Mouse (Mus musculus): ENCODE data around the gene Alcam.
A peak's percentile ranks its signal among the peaks of the same experiment; 100 is the strongest.

Gene Alcam

GRCm38 (mm10) chr16:52443055-52443454, 10.8 kb downstream of the Alcam start:
- no peak for DNase-seq (ENCODE audit: low spot score in 2 of 2)

- no peak for DNase-seq (ENCODE audit: low spot score in 2 of 2)
These were observed 14.3 kb downstream of the Alcam start for GRCm38 (mm10) chr16:52439600-52439999.

GRCm38 (mm10) chr16:52439007-52439406, 14.9 kb downstream of the Alcam start:
- DNase-seq (ENCODE audit: low spot score in 2 of 2): no peak

GRCm38 (mm10) chr16:52438216-52438904, 15.5 kb downstream of the Alcam start:
- no peak for DNase-seq (ENCODE audit: low spot score in 2 of 2)

GRCm38 (mm10) chr16:52433189-52433588, 20.7 kb downstream of the Alcam start:
- no peak for DNase-seq (ENCODE audit: low spot score in 2 of 2)

GRCm38 (mm10) chr16:52432072-52432471, 21.8 kb downstream of the Alcam start:
- no peak for DNase-seq (ENCODE audit: low spot score in 2 of 2)

GRCm38 (mm10) chr16:52431590-52431989, 22.3 kb downstream of the Alcam start:
- DNase-seq (ENCODE audit: low spot score in 2 of 2): no peak

GRCm38 (mm10) chr16:52430073-52430472, 23.8 kb downstream of the Alcam start:
- no peak for DNase-seq (ENCODE audit: low spot score in 2 of 2)

- no peak for DNase-seq (ENCODE audit: low spot score in 2 of 2)
These were observed 24.2 kb downstream of the Alcam start for GRCm38 (mm10) chr16:52429661-52430060.

GRCm38 (mm10) chr16:52428505-52428904, 25.4 kb downstream of the Alcam start:
- peak; percentile 60 to 65 for DNase-seq (ENCODE audit: low spot score in 2 of 2)

GRCm38 (mm10) chr16:52418568-52419158, 35.2 kb downstream of the Alcam start:
- DNase-seq (ENCODE audit: low spot score in 2 of 2): no peak

- no peak for DNase-seq (ENCODE audit: low spot score in 2 of 2)
These were observed 35.9 kb downstream of the Alcam start for GRCm38 (mm10) chr16:52417982-52418381.

GRCm38 (mm10) chr16:52417146-52417545, 36.7 kb downstream of the Alcam start:
- no peak for DNase-seq (ENCODE audit: low spot score in 2 of 2)

GRCm38 (mm10) chr16:52413714-52414113, 40.2 kb downstream of the Alcam start:
- no peak for DNase-seq (ENCODE audit: low spot score in 2 of 2)

- peak in 1 of 2 experiments; percentile 33 for DNase-seq (ENCODE audit: low spot score in 2 of 2)
These were observed 47.8 kb downstream of the Alcam start for GRCm38 (mm10) chr16:52406072-52406471.

GRCm38 (mm10) chr16:52405272-52405671, 48.6 kb downstream of the Alcam start:
- no peak for DNase-seq (ENCODE audit: low spot score in 2 of 2)

- no peak for DNase-seq (ENCODE audit: low spot score in 2 of 2)
These were observed 54.8 kb downstream of the Alcam start for GRCm38 (mm10) chr16:52399112-52399511.

- DNase-seq (ENCODE audit: low spot score in 2 of 2): no peak
These were observed 67.0 kb downstream of the Alcam start for GRCm38 (mm10) chr16:52386781-52387300.

GRCm38 (mm10) chr16:52383456-52384185, 70.3 kb downstream of the Alcam start:
- no peak for DNase-seq (ENCODE audit: low spot score in 2 of 2)

GRCm38 (mm10) chr16:52378811-52379597, 74.9 kb downstream of the Alcam start:
- DNase-seq (ENCODE audit: low spot score in 2 of 2): peak; percentile 35 to 38

- DNase-seq (ENCODE audit: low spot score in 2 of 2): no peak
These were observed 77.0 kb downstream of the Alcam start for GRCm38 (mm10) chr16:52376827-52377226.

GRCm38 (mm10) chr16:52371956-52372355, 81.9 kb downstream of the Alcam start:
- DNase-seq (ENCODE audit: low spot score in 2 of 2): no peak

Data from right cerebral cortex, postnatal 10 days (tissue).